Comparison of ENCODE assay signal across 18 mouse cellular contexts in genomic region chr1:131865596-131865995, GRCm38 (mm10). TPM values are rescaled to one million over a fixed set of nuclear protein-coding genes. Genes with fewer than 3 reads are reported as not detected.
DNase-seq lines count a peak whose midpoint lies in the region; ATAC-seq lines count a peak whose summit lies in the region.
"Had no signal": no experiment of that assay in that cellular context is flagged by ENCODE, and none has a peak within 500 bp of the region (broad histone marks: within the 10 kb centered on the region; RNA-seq: fewer than 3 reads in every experiment).

No protein-coding gene starts in this region.

- no peak overlapping the region for H3K27ac ChIP-seq in midbrain, embryonic 11.5 days (ENCODE audit: low read depth, low read length)
- no peak overlapping the region for H3K27ac ChIP-seq in midbrain, embryonic 10.5 days (replicated peaks)

- H3K4me1 ChIP-seq in midbrain, embryonic 11.5 days (ENCODE audit: control insufficient read depth, insufficient read depth, low read length), result peaks cover 4% of the 10 kb centered on the region; the same call in 1 of the 2 replicates
- peaks cover 9% of the 10 kb centered on the region for H3K4me1 ChIP-seq in midbrain, embryonic 10.5 days

- H3K9me3 ChIP-seq in midbrain, embryonic 11.5 days (ENCODE audit: control insufficient read depth, low read length), result no peaks in the 10 kb centered on the region
- no peaks in the 10 kb centered on the region for H3K9me3 ChIP-seq in midbrain, embryonic 10.5 days (replicated peaks)
- H3K9me3 ChIP-seq: G1E had no signal

- no peak overlapping the region for H3K4me3 ChIP-seq in midbrain, embryonic 11.5 days (ENCODE audit: low read depth, low read length)
- H3K4me3 ChIP-seq in midbrain, embryonic 10.5 days, result no peak overlapping the region

- peaks cover 3% of the 10 kb centered on the region; the same call in 1 of the 2 replicates for H3K27me3 ChIP-seq in midbrain, embryonic 11.5 days (ENCODE audit: control insufficient read depth, insufficient read depth, low read length)
- H3K27me3 ChIP-seq in midbrain, embryonic 10.5 days (ENCODE audit: low read depth, poor library complexity, severe bottlenecking), result peaks cover 17% of the 10 kb centered on the region
- H3K27me3 ChIP-seq: CH12.LX had no signal

- H3K9ac ChIP-seq in midbrain, embryonic 11.5 days (ENCODE audit: low read length), result no peak overlapping the region

- H3K4me2 ChIP-seq in midbrain, embryonic 11.5 days, result no peak overlapping the region

- no peak for ATAC-seq in midbrain, embryonic 11.5 days (ENCODE audit: low FRiP score)
- ATAC-seq: activated CD4-positive, CD25-positive, alpha-beta regulatory T cell, adult 4 months; CD4-positive, CD25-positive, alpha-beta regulatory T cell, adult 4 months; Patski had no signal

- H3K36me3 ChIP-seq in midbrain, embryonic 11.5 days (ENCODE audit: control insufficient read depth, insufficient read depth, low read length), result no peaks in the 10 kb centered on the region
- H3K36me3 ChIP-seq in midbrain, embryonic 10.5 days, result no peaks in the 10 kb centered on the region
- H3K36me3 ChIP-seq: G1E had no signal

- 77% methylated on average over 5 of the region's 5 CpGs for WGBS in midbrain, embryonic 11.5 days
- WGBS in midbrain, embryonic 10.5 days, result 78% methylated on average over 5 of the region's 5 CpGs

- DNase-seq in heart, adult 11 months, result peak; percentile 80
- DNase-seq in heart, adult 18-20 months, result no peak
- peak; percentile 51 for DNase-seq in midbrain, embryonic 11.5 days (ENCODE audit: low spot score, missing footprints)
- DNase-seq in midbrain, embryonic 10.5 days (ENCODE audit: low spot score), result no peak
- DNase-seq: adrenal gland, adult 2 months; adrenal gland, adult 8-10 months; adrenal gland, postnatal 10 days; adrenal gland, postnatal 14 days; adrenal gland, postnatal 25 days; adrenal gland, postnatal 36 days; cerebellum, adult 11 months; cerebellum, adult 11-12 months; cerebellum, adult 18-20 months had no signal

RNA-seq across cellular contexts. Expression of gene Rab29, which starts 1.4 kb away (rescaled TPM):
- 10 to 100 TPM; 11.3 to 11.4 TPM for total RNA-seq in heart, adult 18-20 months (2021)
- polyA plus RNA-seq in midbrain, embryonic 11.5 days (2014; fragmentation: Nextera tagmentation; extraction: Ambion mirVana), result 12.5 and 15.0 TPM in 2 replicates
- polyA plus RNA-seq in midbrain, embryonic 10.5 days (2016; fragmentation: Nextera tagmentation; extraction: Ambion mirVana), result 10.2 and 13.7 TPM in 2 replicates
- total RNA-seq: G1E had no signal
- polyA plus RNA-seq: G1E had no signal

RNA-seq across cellular contexts. Expression of gene Slc41a1, which starts 38.3 kb away (rescaled TPM):
- total RNA-seq in heart, adult 18-20 months (2021), result 10 to 100 TPM; 38.8 to 51.8 TPM
- polyA plus RNA-seq in midbrain, embryonic 11.5 days (2014; fragmentation: Nextera tagmentation; extraction: Ambion mirVana), result 10.0 and 11.4 TPM in 2 replicates
- 11.4 and 12.1 TPM in 2 replicates for polyA plus RNA-seq in midbrain, embryonic 10.5 days (2016; fragmentation: Nextera tagmentation; extraction: Ambion mirVana)

RNA-seq across cellular contexts. Expression of gene Nucks1, which starts 44.7 kb away (rescaled TPM):
- 10 to 100 TPM; 60.7 to 63.9 TPM for total RNA-seq in heart, adult 18-20 months (2021)
- 61.3 and 63.1 TPM in 2 replicates for polyA plus RNA-seq in midbrain, embryonic 11.5 days (2014; fragmentation: Nextera tagmentation; extraction: Ambion mirVana)
- 103 and 104 TPM in 2 replicates for polyA plus RNA-seq in midbrain, embryonic 10.5 days (2016; fragmentation: Nextera tagmentation; extraction: Ambion mirVana)

Comparison
In these comparisons a context has a peak if more than half of its experiments do, and no peak if none do; other contexts are left out.
1. DNase-seq: peak in heart, adult 11 months (single experiment) and midbrain, embryonic 11.5 days (single experiment); none in heart, adult 18-20 months (0 of 2) and midbrain, embryonic 10.5 days (single experiment).